Mouse (Mus musculus) brain, embryonic 18.5 days (tissue): ENCODE measurements around the gene Ptrhd1.

Source experiments
- DNase-seq: peaks from one replicate; pipeline ENCODE4 v3.0.0-alpha.2; 2012; ENCODE audit warnings: low read depth, low spot score

Gene Ptrhd1

DNA sequence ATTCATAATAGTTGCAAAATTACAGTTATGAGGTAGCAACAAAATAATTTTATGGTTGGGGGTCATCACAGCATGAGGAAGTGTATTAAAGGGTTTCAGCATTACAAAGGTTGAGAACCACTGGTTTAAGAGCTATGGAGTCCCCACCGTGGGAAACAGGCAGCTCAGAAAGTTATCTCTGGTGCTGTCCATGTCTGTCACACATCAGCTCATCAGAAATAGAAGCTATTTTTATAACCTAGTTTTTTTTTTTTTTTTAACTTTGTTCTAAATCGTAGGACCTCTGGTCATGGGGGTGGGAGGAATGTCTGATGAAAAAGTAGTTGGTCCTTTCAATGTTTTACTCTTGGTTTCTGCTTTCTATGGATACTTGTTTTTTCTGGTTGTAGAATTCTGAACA, 10.0 kb downstream of the Ptrhd1 start:
- DNase-seq = no peak

DNA sequence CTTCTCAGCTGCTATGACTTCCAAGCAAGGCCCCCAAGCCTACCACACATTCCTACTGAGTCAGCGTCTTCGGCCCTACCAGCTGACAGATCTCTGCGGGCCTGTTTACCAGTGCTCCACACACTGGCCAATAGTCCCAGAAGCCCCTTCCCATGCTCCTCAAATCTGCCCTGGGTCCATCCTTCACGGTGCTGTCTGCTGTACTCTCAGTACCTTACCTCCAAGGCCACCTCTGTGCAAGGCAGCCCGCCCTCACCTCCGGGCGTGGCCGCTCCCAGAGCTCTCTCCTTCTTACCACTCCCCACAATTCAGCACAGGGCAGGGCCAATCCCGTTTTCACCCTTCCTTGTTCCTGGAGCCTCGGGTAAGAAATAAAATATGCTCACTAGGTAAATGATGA, 11.9 kb downstream of the Ptrhd1 start:
- DNase-seq = no peak

GRCm38 (mm10) chr12:4249786-4250185, 16.0 kb downstream of the Ptrhd1 start:
- no peak for DNase-seq

DNA sequence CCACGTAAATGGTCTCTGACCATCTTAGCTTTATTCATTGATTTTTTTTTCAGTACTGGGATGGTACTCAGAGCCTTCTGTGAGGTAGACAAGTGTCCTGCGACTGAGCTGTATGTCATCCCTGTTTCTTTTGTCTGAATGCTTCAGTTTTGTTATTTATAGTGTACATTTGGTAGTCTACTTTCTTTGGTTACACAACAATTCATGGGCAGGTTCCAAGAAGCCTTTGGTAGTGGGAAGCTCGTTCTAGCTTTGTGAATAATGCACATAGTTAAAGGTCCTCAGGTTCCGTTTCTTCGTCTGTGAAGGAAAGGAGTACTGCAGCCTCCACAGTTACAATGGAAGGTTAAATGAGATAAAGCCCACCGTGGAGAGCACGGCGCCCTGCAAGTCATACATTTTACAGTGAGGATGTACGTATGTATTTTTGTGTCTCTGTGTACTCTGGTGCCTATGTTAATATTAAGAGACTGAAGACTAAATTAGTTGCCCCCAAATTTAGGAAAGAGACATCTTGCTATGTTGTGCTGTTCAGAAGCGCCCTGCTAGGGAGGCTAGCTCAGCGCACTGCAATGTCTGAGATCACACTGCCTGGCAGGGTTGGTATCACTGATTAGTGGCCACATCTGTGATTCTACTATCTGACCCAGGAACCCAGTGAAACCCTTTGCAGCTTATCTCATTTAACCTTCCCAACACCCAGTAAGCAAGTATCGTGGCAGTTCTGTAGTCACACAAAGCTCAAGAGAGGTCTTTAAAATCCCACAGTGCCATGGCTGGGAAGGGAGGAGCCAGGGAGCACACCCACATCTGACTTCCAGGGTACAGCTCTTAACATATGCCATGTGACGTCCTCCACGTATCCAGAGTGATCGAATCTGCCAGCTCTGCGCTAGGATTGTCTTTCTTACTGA, 19.2 kb downstream of the Ptrhd1 start:
- DNase-seq = no peak

GRCm38 (mm10) chr12:4267765-4268164, 33.9 kb downstream of the Ptrhd1 start:
- no peak for DNase-seq

- no peak for DNase-seq
Measured at GRCm38 (mm10) chr12:4271078-4271477, 37.3 kb downstream of the Ptrhd1 start.

GRCm38 (mm10) chr12:4278978-4279755, 45.3 kb downstream of the Ptrhd1 start:
- no peak for DNase-seq

DNA sequence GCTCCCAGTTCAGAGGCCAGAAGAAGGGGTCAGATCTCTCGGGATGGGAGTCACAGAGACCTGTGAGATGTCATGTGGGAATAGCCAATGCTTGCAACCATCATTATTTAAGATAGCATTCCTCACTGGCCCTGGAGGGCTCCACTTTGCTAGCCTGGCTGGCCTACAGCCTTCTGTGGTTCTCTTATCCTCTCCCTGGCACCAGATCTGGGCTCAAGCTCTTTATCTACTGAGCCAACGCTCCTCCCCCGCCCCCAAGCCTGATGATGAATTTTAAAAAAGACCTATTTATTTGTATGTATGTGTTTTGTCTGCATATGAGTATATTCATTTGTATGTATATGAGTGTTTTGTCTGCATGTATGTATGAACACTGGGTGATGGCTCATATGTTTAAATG, 46.1 kb downstream of the Ptrhd1 start:
- DNase-seq = no peak

GRCm38 (mm10) chr12:4285186-4285585, 51.4 kb downstream of the Ptrhd1 start:
- DNase-seq = no peak
